8 mouse cellular contexts compared by ENCODE assay signal in the genomic region with DNA sequence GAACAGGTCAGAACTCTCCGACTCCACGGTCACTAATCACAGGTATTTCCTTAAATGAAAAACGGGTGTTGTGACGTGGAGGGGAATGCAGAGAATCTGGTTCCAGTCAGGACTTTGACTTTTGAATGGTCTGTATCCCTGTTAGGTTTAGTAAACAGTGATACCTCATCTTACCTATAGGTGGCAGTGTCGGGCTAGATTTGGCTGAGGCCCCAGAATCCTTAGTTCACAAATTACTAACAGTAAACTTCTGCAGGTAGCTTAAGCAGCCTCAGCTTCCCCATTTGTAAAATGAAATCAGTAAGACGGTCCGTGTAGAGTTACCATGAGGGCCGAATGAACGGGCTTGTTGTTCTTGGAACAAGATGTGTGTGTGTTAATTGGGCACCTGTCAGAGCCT. TPM values are rescaled to one million over a fixed set of nuclear protein-coding genes. Genes with fewer than 3 reads are reported as not detected.
DNase-seq lines count a peak whose midpoint lies in the region; ATAC-seq and TF ChIP-seq lines count a peak whose summit lies in the region.

No protein-coding gene starts in this region.

- no peak overlapping the region for H3K4me2 ChIP-seq in heart, postnatal 0 days (ENCODE audit: low read depth, low read length)
- no peak overlapping the region for H3K4me2 ChIP-seq in stomach, embryonic 16.5 days (ENCODE audit: low read depth, low read length)

- H3K9me3 ChIP-seq in G1E (replicated peaks) = no peaks in the 10 kb centered on the region
- H3K9me3 ChIP-seq in heart, postnatal 0 days (replicated peaks; ENCODE audit: control insufficient read depth, low read length) = no peaks in the 10 kb centered on the region
- no peaks in the 10 kb centered on the region for H3K9me3 ChIP-seq in megakaryocyte, embryonic 14.5 days
- no peaks in the 10 kb centered on the region for H3K9me3 ChIP-seq in stomach, embryonic 16.5 days (replicated peaks; ENCODE audit: control insufficient read depth, low read length)

- no peaks in the 10 kb centered on the region for H3K36me3 ChIP-seq in G1E (replicated peaks)
- H3K36me3 ChIP-seq in heart, postnatal 0 days (replicated peaks; ENCODE audit: control insufficient read depth, insufficient read depth, low read length) = no peaks in the 10 kb centered on the region
- no peaks in the 10 kb centered on the region for H3K36me3 ChIP-seq in megakaryocyte, embryonic 14.5 days (replicated peaks; ENCODE audit: low read length)
- H3K36me3 ChIP-seq in stomach, embryonic 16.5 days (ENCODE audit: control insufficient read depth, insufficient read depth, low read length) = no peaks in the 10 kb centered on the region

- peaks cover 28% of the 10 kb centered on the region for H3K4me1 ChIP-seq in G1E (ENCODE audit: insufficient read depth, low read depth, low read length)
- H3K4me1 ChIP-seq in heart, postnatal 0 days (ENCODE audit: control insufficient read depth, insufficient read depth) = no peaks in the 10 kb centered on the region
- H3K4me1 ChIP-seq in megakaryocyte, embryonic 14.5 days = peaks cover 61% of the 10 kb centered on the region
- H3K4me1 ChIP-seq in stomach, embryonic 16.5 days (ENCODE audit: control insufficient read depth, insufficient read depth, low read length) = no peaks in the 10 kb centered on the region

- no peak overlapping the region for H3K9ac ChIP-seq in heart, postnatal 0 days (replicated peaks; ENCODE audit: low read depth, low read length)
- no peak overlapping the region for H3K9ac ChIP-seq in stomach, embryonic 16.5 days (ENCODE audit: low read length)

- H3K27me3 ChIP-seq in G1E (ENCODE audit: insufficient read depth, low read length) = no peaks in the 10 kb centered on the region
- H3K27me3 ChIP-seq in heart, postnatal 0 days (ENCODE audit: control insufficient read depth, insufficient read depth, low read length) = no peaks in the 10 kb centered on the region
- no peaks in the 10 kb centered on the region for H3K27me3 ChIP-seq in megakaryocyte, embryonic 14.5 days (replicated peaks)
- H3K27me3 ChIP-seq in stomach, embryonic 16.5 days (ENCODE audit: control insufficient read depth, insufficient read depth, low read length) = no peaks in the 10 kb centered on the region; the same call in 1 of the 2 replicates

- TF ChIP-seq EP300 in heart, postnatal 0 days (IDR thresholded peaks at IDR 0.05; ENCODE audit: low read depth) = no peak

- ATAC-seq in G1E (ENCODE audit: extremely low read depth, insufficient number of reproducible peaks, low FRiP score, poor library complexity, severe bottlenecking) = 0 out of 2 replicates have a peak, but pooled peaks have one; percentile 54
- peak; percentile 97 for ATAC-seq in common myeloid progenitor, adult 5-6 weeks (replicated peaks; ENCODE audit: low read depth, poor library complexity, severe bottlenecking)
- no peak for ATAC-seq in heart, postnatal 0 days (ENCODE audit: insufficient read depth, low read depth)
- peak; percentile 40; the same call in 1 of the 2 replicates for ATAC-seq in stomach, embryonic 16.5 days (ENCODE audit: insufficient read depth, low FRiP score)

- no peak overlapping the region for H3K4me3 ChIP-seq in G1E (ENCODE audit: low read depth, low read length)
- no peak overlapping the region for H3K4me3 ChIP-seq in heart, postnatal 0 days (ENCODE audit: low read depth, low read length)
- peak overlapping the region; percentile 42 for H3K4me3 ChIP-seq in megakaryocyte, embryonic 14.5 days (replicated peaks)
- no peak overlapping the region for H3K4me3 ChIP-seq in stomach, embryonic 16.5 days (replicated peaks; ENCODE audit: low read length)

- DNase-seq in layer of hippocampus, adult 11-12 months (ENCODE audit: low spot score) = peak; percentile 59
- DNase-seq in layer of hippocampus, adult 9-11 months = no peak
- DNase-seq in G1E (ENCODE audit: low spot score) = peak; percentile 29
- DNase-seq in heart, postnatal 0 days (ENCODE audit: low spot score) = peak; percentile 36
- peak; percentile 57 to 58 for DNase-seq in kidney, postnatal 36 days

- 18% methylated on average over 9 of the region's 9 CpGs for WGBS in heart, postnatal 0 days
- 14% methylated on average over 9 of the region's 9 CpGs for WGBS in stomach, embryonic 16.5 days

- H3K27ac ChIP-seq in heart, postnatal 0 days (ENCODE audit: low read depth) = no peak overlapping the region
- H3K27ac ChIP-seq in stomach, embryonic 16.5 days (ENCODE audit: low read length) = no peak overlapping the region

- TF ChIP-seq CTCF in G1E (IDR thresholded peaks at IDR 0.05; ENCODE audit: low read depth, low read length) = peak; percentile 55
- TF ChIP-seq CTCF in heart, postnatal 0 days (IDR thresholded peaks at IDR 0.05; ENCODE audit: low read depth) = peak; percentile 78

RNA-seq across cellular contexts. Expression of a gene that starts 21.0 kb away (rescaled TPM):
- total RNA-seq in G1E (2014; fragmentation: Nextera tagmentation) = not detected in 2 replicates
- not detected in 2 replicates for total RNA-seq in G1E (2017)
- not detected in 2 replicates for polyA plus RNA-seq in G1E (2012)
- total RNA-seq in common myeloid progenitor, adult 5-6 weeks (2017) = 1.6 TPM in 1 of 2 replicates, not detected in the other
- total RNA-seq in heart, postnatal 0 days (2014; rRNA removed; ENCODE audit: low replicate concordance) = 0.35 and 0.65 TPM in 2 replicates
- 0.41 and 0.43 TPM in 2 replicates for polyA plus RNA-seq in heart, postnatal 0 days (2015; fragmentation: Nextera tagmentation; extraction: Ambion mirVana)
- polyA plus RNA-seq in megakaryocyte, embryonic 14.5 days (2012; ENCODE audit: insufficient read depth, low replicate concordance) = not detected in 2 replicates
- polyA plus RNA-seq in stomach, embryonic 16.5 days (2015; fragmentation: Nextera tagmentation; extraction: Ambion mirVana) = 10.3 and 12.3 TPM in 2 replicates
